Mouse (Mus musculus) limb, embryonic 12.5 days (tissue): ENCODE data around the gene Adamts3. TPM values are rescaled to one million over a fixed set of nuclear protein-coding genes. Genes with fewer than 3 reads are reported as not detected.

Experiments
- ATAC-seq: fragments of 200-750 bp; cut with Nextera tagmentation; 2 replicates; pipeline ENCODE4 v1.8.0; 2017; ENCODE audit warnings: low read depth, moderate TSS enrichment; ENCODE audit not compliant: insufficient number of reproducible peaks, insufficient read depth, low FRiP score, low TSS enrichment
- H3K27ac ChIP-seq: fragments of 300-500 bp; sonication (generic); 2 replicates; pipeline ENCODE4 v1.5.1; 2016; ENCODE audit warnings: mild to moderate bottlenecking, moderate library complexity
- H3K27me3 ChIP-seq: fragments of 300-500 bp; sonication (generic); 2 replicates; pipeline ENCODE4 v1.6.1; 2016; ENCODE audit warnings: mild to moderate bottlenecking, moderate library complexity
- H3K36me3 ChIP-seq: fragments of 300-500 bp; sonication (generic); 2 replicates; pipeline ENCODE4 v1.6.1; 2016; ENCODE audit warnings: mild to moderate bottlenecking, moderate library complexity
- H3K4me1 ChIP-seq: fragments of 300-500 bp; sonication (generic); replicated peaks from 2 replicates; pipeline ENCODE4 v1.6.1; 2016
- H3K4me2 ChIP-seq: fragments of 300-500 bp; sonication (generic); 2 replicates; pipeline ENCODE4 v1.6.1; 2016; ENCODE audit warnings: mild to moderate bottlenecking, moderate library complexity
- H3K4me3 ChIP-seq: fragments of 300-500 bp; sonication (generic); replicated peaks from 2 replicates; pipeline ENCODE4 v1.5.1; 2016; ENCODE audit warnings: mild to moderate bottlenecking
- H3K9ac ChIP-seq: fragments of 300-500 bp; sonication (generic); replicated peaks from 2 replicates; pipeline ENCODE4 v1.6.1; 2016; ENCODE audit warnings: mild to moderate bottlenecking, moderate library complexity
- H3K9me3 ChIP-seq: fragments of 300-500 bp; sonication (generic); 2 replicates; pipeline ENCODE4 v1.6.1; 2016; ENCODE audit warnings: mild to moderate bottlenecking, moderate library complexity
- WGBS: fragments of 180-500 bp; shearing (Covaris S2); methylation state at CpG from one replicate; pipeline ENCODE4 v1.1.7; 2016; 5-methylcytosine and 5-hydroxymethylcytosine counted together
- polyA plus RNA-seq: library from polyadenylated mRNA; unstranded; fragments of >200 nt; fragmentation: Nextera tagmentation; extraction: Ambion mirVana; gene quantifications from 2 replicates; pipeline ENCODE4 v1.2.1, GENCODE M21; 2016

Adamts3 gene
- polyA plus RNA-seq, 1 experiment from 2014 or later = 4.5 TPM

- ATAC-seq = no peak
- 62% methylated on average over 4 of the region's 4 CpGs for WGBS
- 0 out of 2 replicates have a peak, but pooled peaks cover 6% of the 10 kb centered on the region for H3K9me3 ChIP-seq
- H3K4me2 ChIP-seq = no peak overlapping the region
- H3K9ac ChIP-seq = no peak overlapping the region
- H3K36me3 ChIP-seq = peaks cover 15% of the 10 kb centered on the region
- H3K4me1 ChIP-seq = 0 out of 2 replicates have a peak, but pooled peaks cover under 1% of the 10 kb centered on the region
- no peak overlapping the region for H3K4me3 ChIP-seq
- no peak overlapping the region for H3K27ac ChIP-seq
- no peaks in the 10 kb centered on the region for H3K27me3 ChIP-seq
Measured at GRCm38 (mm10) chr5:89709459-89709858, 173.7 kb downstream of the Adamts3 start.

GRCm38 (mm10) chr5:89704264-89704663 lies 178.9 kb downstream of the Adamts3 start:
- ATAC-seq = no peak
- Histone ChIP-seq H3K9me3 (0 out of 2 replicates have a peak, but pooled peaks cover 6% of the 10 kb centered on the region), H3K4me2 (no peak overlapping the region), H3K4me1 (0 out of 2 replicates have a peak, but pooled peaks cover 3% of the 10 kb centered on the region), H3K4me3 (no peak overlapping the region), H3K36me3 (peaks cover 15% of the 10 kb centered on the region), H3K27me3 (no peaks in the 10 kb centered on the region), H3K9ac (no peak overlapping the region), H3K27ac (no peak overlapping the region)
- WGBS = 51% methylated on average over 1 of the region's 1 CpGs

- H3K9me3 ChIP-seq = 0 out of 2 replicates have a peak, but pooled peaks cover 6% of the 10 kb centered on the region
- no peak overlapping the region for H3K27ac ChIP-seq
- no peak for ATAC-seq
- H3K9ac ChIP-seq = no peak overlapping the region
- H3K4me3 ChIP-seq = no peak overlapping the region
- 0 out of 2 replicates have a peak, but pooled peaks cover 3% of the 10 kb centered on the region for H3K4me1 ChIP-seq
- no peaks in the 10 kb centered on the region for H3K27me3 ChIP-seq
- H3K4me2 ChIP-seq = no peak overlapping the region
- peaks cover 7% of the 10 kb centered on the region; the same call in 1 of the 2 replicates for H3K36me3 ChIP-seq
- 83% methylated on average over 9 of the region's 9 CpGs for WGBS
Measured at GRCm38 (mm10) chr5:89701241-89702007, 181.7 kb downstream of the Adamts3 start.

- Histone ChIP-seq H3K4me1 (no peaks in the 10 kb centered on the region), H3K9me3 (no peaks in the 10 kb centered on the region), H3K4me2 (no peak overlapping the region), H3K9ac (no peak overlapping the region), H3K27me3 (no peaks in the 10 kb centered on the region), H3K4me3 (no peak overlapping the region), H3K27ac (no peak overlapping the region), H3K36me3 (no peaks in the 10 kb centered on the region)
- no peak for ATAC-seq
- WGBS = 89% methylated on average over 1 of the region's 1 CpGs
Measured at GRCm38 (mm10) chr5:89687826-89688225, 195.3 kb downstream of the Adamts3 start.

- no peaks in the 10 kb centered on the region for H3K4me1 ChIP-seq
- no peaks in the 10 kb centered on the region for H3K27me3 ChIP-seq
- H3K4me2 ChIP-seq = no peak overlapping the region
- no peak overlapping the region for H3K4me3 ChIP-seq
- WGBS = 57% methylated on average over 5 of the region's 5 CpGs
- no peaks in the 10 kb centered on the region for H3K9me3 ChIP-seq
- no peak overlapping the region for H3K27ac ChIP-seq
- no peak overlapping the region for H3K9ac ChIP-seq
- ATAC-seq = no peak
- H3K36me3 ChIP-seq = no peaks in the 10 kb centered on the region
Measured at GRCm38 (mm10) chr5:89679871-89680536, 203.1 kb downstream of the Adamts3 start.

- no peak overlapping the region for H3K4me2 ChIP-seq
- no peak overlapping the region for H3K9ac ChIP-seq
- no peak overlapping the region for H3K4me3 ChIP-seq
- no peaks in the 10 kb centered on the region for H3K27me3 ChIP-seq
- H3K9me3 ChIP-seq = no peaks in the 10 kb centered on the region
- no peak overlapping the region for H3K27ac ChIP-seq
- 89% methylated on average over 4 of the region's 4 CpGs for WGBS
- ATAC-seq = no peak
- H3K4me1 ChIP-seq = no peaks in the 10 kb centered on the region
- no peaks in the 10 kb centered on the region for H3K36me3 ChIP-seq
Measured at GRCm38 (mm10) chr5:89678148-89678547, 205.0 kb downstream of the Adamts3 start.

- no peaks in the 10 kb centered on the region for H3K4me1 ChIP-seq
- no peak overlapping the region for H3K4me2 ChIP-seq
- H3K27me3 ChIP-seq = no peaks in the 10 kb centered on the region
- H3K36me3 ChIP-seq = no peaks in the 10 kb centered on the region
- H3K9me3 ChIP-seq = no peaks in the 10 kb centered on the region
- no peak overlapping the region for H3K9ac ChIP-seq
- H3K4me3 ChIP-seq = no peak overlapping the region
- no peak overlapping the region for H3K27ac ChIP-seq
- 73% methylated on average over 9 of the region's 9 CpGs for WGBS
- ATAC-seq = no peak
Measured at GRCm38 (mm10) chr5:89674066-89674848, 208.9 kb downstream of the Adamts3 start.

- 87% methylated on average over 4 of the region's 4 CpGs for WGBS
- no peaks in the 10 kb centered on the region for H3K9me3 ChIP-seq
- H3K27ac ChIP-seq = no peak overlapping the region
- H3K36me3 ChIP-seq = no peaks in the 10 kb centered on the region
- H3K4me2 ChIP-seq = no peak overlapping the region
- no peak for ATAC-seq
- H3K27me3 ChIP-seq = no peaks in the 10 kb centered on the region
- no peak overlapping the region for H3K9ac ChIP-seq
- H3K4me3 ChIP-seq = no peak overlapping the region
- H3K4me1 ChIP-seq = no peaks in the 10 kb centered on the region
Measured at GRCm38 (mm10) chr5:89672950-89673349, 210.2 kb downstream of the Adamts3 start.

GRCm38 (mm10) chr5:89654327-89654726 lies 228.8 kb downstream of the Adamts3 start:
- Histone ChIP-seq H3K9me3 (no peaks in the 10 kb centered on the region), H3K36me3 (no peaks in the 10 kb centered on the region), H3K27ac (no peak overlapping the region), H3K4me2 (no peak overlapping the region), H3K4me1 (no peaks in the 10 kb centered on the region), H3K9ac (no peak overlapping the region), H3K4me3 (no peak overlapping the region), H3K27me3 (no peaks in the 10 kb centered on the region)
- no peak for ATAC-seq
- 88% methylated on average over 1 of the region's 1 CpGs for WGBS

- Histone ChIP-seq H3K4me3 (no peak overlapping the region), H3K27ac (no peak overlapping the region), H3K4me1 (no peaks in the 10 kb centered on the region), H3K27me3 (no peaks in the 10 kb centered on the region), H3K4me2 (no peak overlapping the region), H3K9ac (no peak overlapping the region), H3K9me3 (no peaks in the 10 kb centered on the region), H3K36me3 (no peaks in the 10 kb centered on the region)
- ATAC-seq = no peak
- 84% methylated on average over 2 of the region's 2 CpGs for WGBS
Measured at GRCm38 (mm10) chr5:89653862-89654261, 229.3 kb downstream of the Adamts3 start.

GRCm38 (mm10) chr5:89646940-89647339 lies 236.2 kb downstream of the Adamts3 start:
- Histone ChIP-seq H3K36me3 (no peaks in the 10 kb centered on the region), H3K9ac (no peak overlapping the region), H3K4me3 (no peak overlapping the region), H3K4me2 (no peak overlapping the region), H3K4me1 (no peaks in the 10 kb centered on the region), H3K9me3 (no peaks in the 10 kb centered on the region), H3K27ac (no peak overlapping the region), H3K27me3 (no peaks in the 10 kb centered on the region)
- ATAC-seq = no peak
